Mouse (Mus musculus) small intestine, adult 2 months (tissue): ENCODE results near the gene Hist1h2bk.

Source experiments
- CTCF ChIP-seq: fragments of 200-500 bp; IDR thresholded peaks from 2 replicates; pipeline ENCODE4 v1.5.1; 2012; ENCODE audit warnings: low read depth, mild to moderate bottlenecking, control low read depth, inconsistent platforms, low read length, moderate library complexity, mixed read lengths; ENCODE audit not compliant: insufficient replicate concordance, insufficient read length; ENCODE audit errors: extremely low read depth
- POLR2A ChIP-seq: fragments of 200-500 bp; IDR thresholded peaks from 2 replicates; pipeline ENCODE4 v1.6.1; 2012; ENCODE audit warnings: low read depth, mild to moderate bottlenecking, control low read depth, inconsistent platforms, low read length, moderate library complexity

GRCm38 (mm10) chr13:21998412-21998811 lies 37.3 kb upstream of the Hist1h2bk start:
- TF ChIP-seq POLR2A (no peak), CTCF (no peak)
